Mouse (Mus musculus) forebrain, embryonic 15.5 days (tissue): ENCODE data around the gene Timmdc1. TPM values are rescaled to one million over a fixed set of nuclear protein-coding genes. Genes with fewer than 3 reads are reported as not detected.

Source experiments
- ATAC-seq: fragments of 200-750 bp; cut with Nextera tagmentation; replicated peaks from 2 replicates; pipeline ENCODE4 v1.8.0; 2017; ENCODE audit warnings: mild to moderate bottlenecking, moderate TSS enrichment, moderate library complexity
- H3K27ac ChIP-seq: fragments of 300-500 bp; sonication (generic); replicated peaks from 2 replicates; pipeline ENCODE4 v1.5.1; 2015; ENCODE audit warnings: mild to moderate bottlenecking, inconsistent platforms
- H3K27me3 ChIP-seq: fragments of 300-500 bp; sonication (generic); 2 replicates; pipeline ENCODE4 v1.6.1; 2015; ENCODE audit warnings: inconsistent platforms
- H3K36me3 ChIP-seq: fragments of 300-500 bp; sonication (generic); 2 replicates; pipeline ENCODE4 v1.6.1; 2015; ENCODE audit warnings: mild to moderate bottlenecking, inconsistent platforms
- H3K4me1 ChIP-seq: fragments of 300-500 bp; sonication (generic); 2 replicates; pipeline ENCODE4 v1.6.1; 2015; ENCODE audit warnings: inconsistent platforms
- H3K4me2 ChIP-seq: fragments of 300-500 bp; sonication (generic); replicated peaks from 2 replicates; pipeline ENCODE4 v1.6.1; 2015; ENCODE audit warnings: mild to moderate bottlenecking, inconsistent platforms
- H3K4me3 ChIP-seq: fragments of 300-500 bp; sonication (generic); 2 replicates; pipeline ENCODE4 v1.5.1; 2015; ENCODE audit warnings: mild to moderate bottlenecking, inconsistent platforms
- H3K9ac ChIP-seq: fragments of 300-500 bp; sonication (generic); replicated peaks from 2 replicates; pipeline ENCODE4 v1.6.1; 2015; ENCODE audit warnings: mild to moderate bottlenecking, inconsistent platforms
- H3K9me3 ChIP-seq: fragments of 300-500 bp; sonication (generic); 2 replicates; pipeline ENCODE4 v1.6.1; 2016; ENCODE audit warnings: inconsistent platforms
- WGBS: fragments of 180-500 bp; shearing (Covaris S2); methylation state at CpG from one replicate; pipeline ENCODE4 v1.1.7; 2015; ENCODE audit warnings: mixed read lengths; 5-methylcytosine and 5-hydroxymethylcytosine counted together
- polyA plus RNA-seq: library from polyadenylated mRNA; unstranded; fragments of >200 nt; fragmentation: Nextera tagmentation; extraction: Ambion mirVana; gene quantifications from 2 replicates; pipeline ENCODE4 v1.2.1, GENCODE M21; 2015

The Timmdc1 gene
- polyA plus RNA-seq, 1 experiment from 2014 or later: 39.3 TPM

GRCm38 (mm10) chr16:38471697-38472506, 50.6 kb downstream of the Timmdc1 start:
- no peak for ATAC-seq
- Histone ChIP-seq H3K9me3 (no peaks in the 10 kb centered on the region), H3K27me3 (no peaks in the 10 kb centered on the region), H3K9ac (no peak overlapping the region), H3K4me2 (no peak overlapping the region), H3K4me3 (no peak overlapping the region), H3K4me1 (peaks cover 7% of the 10 kb centered on the region; the same call in 1 of the 2 replicates), H3K27ac (no peak overlapping the region), H3K36me3 (no peaks in the 10 kb centered on the region)
- WGBS: 82% methylated on average over 11 of the region's 11 CpGs

DNA sequence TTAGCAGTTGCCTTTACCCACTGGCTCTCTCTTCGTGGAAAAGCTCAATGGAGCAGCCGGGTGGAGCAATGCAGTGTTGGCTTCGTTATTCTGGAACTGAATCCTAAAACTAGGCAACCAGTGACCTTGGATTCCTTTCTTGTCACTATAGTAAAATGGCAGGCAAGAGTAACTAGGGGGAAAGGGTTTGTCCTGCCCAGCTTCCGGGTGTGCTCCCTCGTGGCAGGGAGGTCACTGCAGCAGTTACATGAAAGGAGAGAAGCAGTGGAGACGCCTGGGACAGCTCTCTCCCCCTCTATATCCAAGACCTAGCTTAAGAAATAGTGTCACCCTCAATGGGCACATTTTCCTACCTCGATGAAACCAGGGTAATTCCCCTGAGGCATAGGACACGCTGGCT, 53.0 kb downstream of the Timmdc1 start:
- H3K9ac ChIP-seq: no peak overlapping the region
- WGBS: 73% methylated on average over 8 of the region's 8 CpGs
- no peak overlapping the region for H3K27ac ChIP-seq

DNA sequence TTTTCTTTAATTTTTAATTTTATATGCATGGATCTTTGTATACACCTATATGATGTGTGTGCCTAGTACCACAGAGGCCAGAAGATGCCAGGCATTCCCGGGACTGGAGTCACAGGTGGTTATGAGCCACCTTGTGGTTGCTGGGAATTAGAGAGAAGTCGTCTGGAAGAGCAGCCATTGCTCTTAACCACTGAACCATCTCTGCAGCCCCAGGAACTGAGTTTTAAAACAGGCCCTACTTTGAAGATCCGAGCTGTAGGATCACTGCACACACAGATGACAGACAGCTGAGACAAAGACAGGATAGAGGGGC, 53.8 kb downstream of the Timmdc1 start:
- H3K27ac ChIP-seq: no peak overlapping the region
- no peak overlapping the region for H3K9ac ChIP-seq
- ATAC-seq: no peak
- H3K4me3 ChIP-seq: no peak overlapping the region
- no peaks in the 10 kb centered on the region for H3K27me3 ChIP-seq
- no peaks in the 10 kb centered on the region for H3K4me1 ChIP-seq
- H3K4me2 ChIP-seq: no peak overlapping the region
- 35% methylated on average over 3 of the region's 3 CpGs for WGBS
- H3K36me3 ChIP-seq: no peaks in the 10 kb centered on the region
- no peaks in the 10 kb centered on the region for H3K9me3 ChIP-seq

More for the DNA sequence above, 53.0 kb downstream of the Timmdc1 start:
- no peak for ATAC-seq
- H3K9me3 ChIP-seq: no peaks in the 10 kb centered on the region
- H3K27me3 ChIP-seq: no peaks in the 10 kb centered on the region
- no peak overlapping the region for H3K4me3 ChIP-seq
- H3K4me1 ChIP-seq: no peaks in the 10 kb centered on the region
- H3K36me3 ChIP-seq: no peaks in the 10 kb centered on the region
- H3K4me2 ChIP-seq: no peak overlapping the region

GRCm38 (mm10) chr16:38467917-38468705, 54.4 kb downstream of the Timmdc1 start:
- Histone ChIP-seq H3K27ac (no peak overlapping the region), H3K4me2 (no peak overlapping the region), H3K36me3 (no peaks in the 10 kb centered on the region), H3K9ac (no peak overlapping the region), H3K9me3 (no peaks in the 10 kb centered on the region), H3K27me3 (no peaks in the 10 kb centered on the region), H3K4me1 (no peaks in the 10 kb centered on the region), H3K4me3 (no peak overlapping the region)
- WGBS: 86% methylated on average over 8 of the region's 8 CpGs
- ATAC-seq: no peak

- Histone ChIP-seq H3K27ac (no peak overlapping the region), H3K9ac (no peak overlapping the region), H3K27me3 (no peaks in the 10 kb centered on the region), H3K4me2 (no peak overlapping the region), H3K4me3 (no peak overlapping the region), H3K36me3 (no peaks in the 10 kb centered on the region), H3K9me3 (no peaks in the 10 kb centered on the region), H3K4me1 (no peaks in the 10 kb centered on the region)
- 88% methylated on average over 13 of the region's 13 CpGs for WGBS
- no peak for ATAC-seq
Measured at GRCm38 (mm10) chr16:38467091-38467916, 55.2 kb downstream of the Timmdc1 start.

DNA sequence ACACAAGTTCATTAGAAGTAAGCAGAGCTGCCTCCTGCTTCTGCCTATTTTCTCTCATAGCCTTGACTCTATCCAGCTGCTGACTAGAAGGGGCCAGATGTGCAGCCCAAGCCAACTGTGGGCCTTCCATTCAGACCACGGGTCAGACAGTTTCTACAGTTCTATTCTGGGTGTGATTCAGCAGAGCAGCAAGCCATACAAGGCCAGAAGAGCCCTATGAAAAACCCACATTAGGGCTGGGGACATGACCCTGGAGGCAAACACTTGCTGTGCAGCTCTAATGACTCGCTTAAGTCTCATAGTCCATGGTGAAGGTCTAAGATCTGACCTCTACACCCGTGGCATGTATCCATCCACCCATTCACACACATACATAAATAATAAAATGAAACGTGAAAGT, 56.4 kb downstream of the Timmdc1 start:
- 84% methylated on average over 4 of the region's 4 CpGs for WGBS
- no peaks in the 10 kb centered on the region for H3K27me3 ChIP-seq
- no peak overlapping the region for H3K4me3 ChIP-seq
- no peak overlapping the region for H3K27ac ChIP-seq
- no peaks in the 10 kb centered on the region for H3K9me3 ChIP-seq
- H3K4me2 ChIP-seq: no peak overlapping the region
- no peaks in the 10 kb centered on the region for H3K4me1 ChIP-seq
- H3K9ac ChIP-seq: no peak overlapping the region
- no peak for ATAC-seq
- no peaks in the 10 kb centered on the region for H3K36me3 ChIP-seq

DNA sequence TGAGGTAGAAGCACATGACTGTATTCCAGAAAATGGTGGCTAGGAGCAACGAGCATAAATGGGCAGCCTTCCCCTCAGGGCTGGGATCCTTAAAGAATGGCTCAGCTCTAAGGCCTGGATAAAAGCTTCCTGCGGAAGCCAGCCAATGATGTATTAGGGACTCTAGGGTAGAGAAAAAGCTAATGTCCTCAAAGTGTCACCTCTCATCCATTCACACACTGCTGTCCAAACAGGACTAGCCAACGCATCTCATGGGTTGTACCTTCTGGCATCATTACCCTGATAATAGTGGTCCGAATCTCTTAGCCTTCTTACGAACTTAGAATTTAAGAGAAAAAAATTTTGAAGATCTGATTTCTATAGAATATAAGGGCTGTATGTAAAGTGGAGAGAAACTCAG, 59.2 kb downstream of the Timmdc1 start:
- H3K4me1 ChIP-seq: no peaks in the 10 kb centered on the region
- no peak for ATAC-seq
- no peak overlapping the region for H3K27ac ChIP-seq
- WGBS: 87% methylated on average over 5 of the region's 5 CpGs
- no peak overlapping the region for H3K9ac ChIP-seq
- no peaks in the 10 kb centered on the region for H3K36me3 ChIP-seq
- no peaks in the 10 kb centered on the region for H3K9me3 ChIP-seq
- H3K27me3 ChIP-seq: no peaks in the 10 kb centered on the region
- no peak overlapping the region for H3K4me2 ChIP-seq
- no peak overlapping the region for H3K4me3 ChIP-seq

DNA sequence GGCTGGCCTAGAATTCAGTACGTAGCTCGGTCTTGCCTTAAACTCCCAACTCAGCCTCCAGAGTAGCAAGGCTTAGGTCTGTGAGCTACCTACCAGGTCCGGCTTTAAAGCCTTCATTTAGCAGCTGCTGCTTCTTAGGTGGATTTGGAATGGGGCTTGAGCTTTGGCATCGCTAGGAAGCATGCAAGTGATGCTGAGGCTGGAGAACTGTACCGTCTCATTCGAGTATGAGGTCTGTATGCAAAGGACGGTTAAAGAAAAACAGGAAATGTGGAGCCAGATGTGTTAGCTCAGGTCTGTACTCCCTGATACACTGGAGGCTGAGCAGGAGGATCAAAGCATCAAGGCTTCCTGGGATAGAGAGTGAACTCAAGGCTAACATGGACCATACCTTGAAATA, 60.3 kb downstream of the Timmdc1 start:
- Histone ChIP-seq H3K9me3 (no peaks in the 10 kb centered on the region), H3K9ac (no peak overlapping the region), H3K36me3 (no peaks in the 10 kb centered on the region), H3K27ac (no peak overlapping the region), H3K4me1 (no peaks in the 10 kb centered on the region), H3K4me3 (no peak overlapping the region), H3K4me2 (no peak overlapping the region), H3K27me3 (no peaks in the 10 kb centered on the region)
- no peak for ATAC-seq
- WGBS: 90% methylated on average over 7 of the region's 7 CpGs

GRCm38 (mm10) chr16:38461749-38462148, 60.7 kb downstream of the Timmdc1 start:
- no peak overlapping the region for H3K4me2 ChIP-seq
- no peaks in the 10 kb centered on the region for H3K36me3 ChIP-seq
- no peak overlapping the region for H3K4me3 ChIP-seq
- no peaks in the 10 kb centered on the region for H3K9me3 ChIP-seq
- no peaks in the 10 kb centered on the region for H3K27me3 ChIP-seq
- 86% methylated on average over 8 of the region's 8 CpGs for WGBS
- no peak overlapping the region for H3K27ac ChIP-seq
- no peaks in the 10 kb centered on the region for H3K4me1 ChIP-seq
- H3K9ac ChIP-seq: no peak overlapping the region
- ATAC-seq: no peak

DNA sequence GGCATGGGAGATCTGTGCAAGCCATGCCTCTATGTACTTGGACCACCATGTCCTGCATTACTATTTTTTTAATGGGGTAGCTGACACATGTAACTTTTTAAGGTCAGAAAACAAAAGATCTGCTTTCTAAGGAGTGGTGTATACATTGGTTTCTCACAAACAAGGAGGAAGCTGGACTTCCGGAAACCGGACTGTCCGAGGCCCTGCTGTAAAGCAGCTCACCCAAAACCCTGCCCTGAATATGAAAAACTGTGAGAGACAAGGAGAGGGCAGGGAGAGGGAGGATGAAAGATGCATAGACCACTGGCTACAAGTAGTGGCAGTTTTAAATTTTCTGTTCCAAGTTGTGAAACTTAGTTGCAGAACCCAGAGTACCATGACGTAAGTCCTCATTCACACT, 62.5 kb downstream of the Timmdc1 start:
- Histone ChIP-seq H3K9ac (no peak overlapping the region), H3K27me3 (no peaks in the 10 kb centered on the region), H3K9me3 (no peaks in the 10 kb centered on the region), H3K27ac (no peak overlapping the region), H3K4me1 (no peaks in the 10 kb centered on the region), H3K36me3 (no peaks in the 10 kb centered on the region), H3K4me2 (no peak overlapping the region), H3K4me3 (no peak overlapping the region)
- no peak for ATAC-seq
- 88% methylated on average over 4 of the region's 4 CpGs for WGBS

DNA sequence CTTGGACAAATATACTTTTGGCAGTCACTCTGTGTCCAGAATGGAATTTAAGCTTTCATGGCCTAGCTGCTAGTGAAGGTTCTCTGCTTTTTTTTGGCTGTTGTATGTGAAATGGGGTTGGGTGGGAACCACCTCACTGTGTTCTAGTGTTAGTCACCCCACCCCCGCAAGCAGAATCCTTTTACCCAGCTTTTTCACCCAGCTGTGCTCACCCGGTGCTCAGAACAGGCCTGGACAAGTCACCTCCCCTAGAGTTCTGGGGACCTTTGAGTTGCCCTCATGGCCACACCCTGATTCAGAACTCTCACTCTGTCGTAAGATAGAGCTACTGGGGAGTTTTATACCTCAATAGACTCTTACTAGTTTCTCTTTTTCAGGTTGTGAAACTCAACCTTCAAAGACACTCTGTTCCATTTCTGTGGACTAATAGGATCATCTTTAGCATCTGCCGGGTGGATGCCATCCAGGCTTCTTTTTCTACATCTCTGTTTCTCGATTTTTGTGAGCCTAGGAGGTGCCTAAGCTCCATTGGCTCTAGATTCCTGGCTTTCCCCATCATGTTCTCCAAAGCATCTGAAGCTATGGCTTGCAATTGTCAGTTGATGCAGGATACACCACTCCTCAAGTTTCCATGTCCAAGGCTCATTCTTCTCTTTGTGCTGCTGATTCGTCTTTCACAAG, 63.7 kb downstream of the Timmdc1 start:
- ATAC-seq: no peak
- Histone ChIP-seq H3K9ac (no peak overlapping the region), H3K9me3 (no peaks in the 10 kb centered on the region), H3K4me2 (no peak overlapping the region), H3K4me1 (no peaks in the 10 kb centered on the region), H3K27ac (no peak overlapping the region), H3K4me3 (no peak overlapping the region), H3K27me3 (no peaks in the 10 kb centered on the region), H3K36me3 (no peaks in the 10 kb centered on the region)
- WGBS: 73% methylated on average over 6 of the region's 6 CpGs
